Mouse (Mus musculus) yolk sac, embryonic 10.5 days (tissue): ENCODE results near the gene Art5.

Experiments used
- DNase-seq: peaks from one replicate; pipeline ENCODE4 v3.0.0-alpha.2; 2017; ENCODE audit warnings: low spot score

The Art5 gene

DNA sequence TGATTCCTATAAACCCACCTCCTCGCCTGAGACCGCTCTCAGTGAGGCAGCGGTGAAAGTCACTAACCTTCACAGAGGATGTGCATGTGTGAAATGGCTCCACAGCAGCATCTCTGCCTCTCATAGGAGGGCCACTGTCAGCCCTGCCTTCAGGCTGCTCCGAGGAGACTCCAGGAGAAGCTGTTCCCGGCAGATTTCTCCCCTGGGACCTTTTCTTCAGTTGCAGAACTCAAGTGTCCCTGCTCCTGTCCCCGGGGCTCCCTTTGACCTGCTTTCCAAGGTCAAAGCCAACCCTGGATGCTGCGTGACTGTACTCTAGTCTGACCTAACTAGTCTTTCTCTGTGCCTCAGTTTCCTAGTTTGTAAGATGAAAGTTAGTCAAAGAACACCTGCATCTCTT lies at the start of gene Art5:
Gene Art5, minus strand, starts transcription at position 319 of the 400 bp plus-strand sequence.
- no peak for DNase-seq

GRCm38 (mm10) chr7:102153691-102154090 lies 44.4 kb upstream of the Art5 start:
- no peak for DNase-seq

DNA sequence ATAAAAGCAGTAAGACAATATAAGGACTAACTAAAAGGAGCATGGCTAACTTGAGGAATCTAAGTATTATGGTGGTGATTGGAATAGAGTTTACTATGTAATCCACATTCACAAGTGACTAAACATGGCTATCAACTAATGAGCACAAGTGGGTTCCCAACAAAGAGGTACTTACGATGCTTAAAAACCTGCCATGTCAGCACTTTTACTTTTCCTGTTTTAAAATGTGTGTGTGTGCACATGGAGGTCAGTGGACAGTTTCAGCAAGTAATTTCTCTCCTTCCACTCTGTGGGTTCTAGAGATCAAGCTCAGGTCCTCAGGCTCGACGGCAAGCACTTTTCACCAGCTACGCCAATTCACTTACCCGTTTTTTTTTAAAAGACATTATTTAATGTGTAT lies 28.6 kb upstream of the Art5 start:
- DNase-seq, result no peak

GRCm38 (mm10) chr7:102137464-102137863 lies 28.2 kb upstream of the Art5 start:
- no peak for DNase-seq

- DNase-seq, result peak; percentile 66
Measured at GRCm38 (mm10) chr7:102132395-102132794, 23.1 kb upstream of the Art5 start.

DNA sequence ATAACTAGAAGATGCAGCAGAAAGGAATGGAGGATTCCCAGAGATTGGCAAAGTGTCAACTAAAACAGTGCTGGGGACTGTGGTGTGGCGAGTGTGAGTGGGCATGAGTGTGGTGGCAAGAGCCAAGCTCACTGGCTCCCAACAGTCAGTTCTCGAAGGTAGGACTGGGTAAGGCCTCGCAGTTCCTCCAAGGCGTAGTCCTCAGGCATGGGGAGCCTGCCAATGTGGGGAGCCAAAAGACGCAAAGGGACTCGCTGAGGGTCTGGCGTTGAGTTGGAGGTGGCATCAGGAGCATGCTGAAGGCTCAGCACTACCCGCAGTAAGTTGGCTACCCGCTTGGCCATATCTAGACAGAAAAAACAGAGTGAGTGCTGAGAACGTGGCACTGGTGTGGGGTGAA lies 11.0 kb upstream of the Art5 start:
- no peak for DNase-seq

DNA sequence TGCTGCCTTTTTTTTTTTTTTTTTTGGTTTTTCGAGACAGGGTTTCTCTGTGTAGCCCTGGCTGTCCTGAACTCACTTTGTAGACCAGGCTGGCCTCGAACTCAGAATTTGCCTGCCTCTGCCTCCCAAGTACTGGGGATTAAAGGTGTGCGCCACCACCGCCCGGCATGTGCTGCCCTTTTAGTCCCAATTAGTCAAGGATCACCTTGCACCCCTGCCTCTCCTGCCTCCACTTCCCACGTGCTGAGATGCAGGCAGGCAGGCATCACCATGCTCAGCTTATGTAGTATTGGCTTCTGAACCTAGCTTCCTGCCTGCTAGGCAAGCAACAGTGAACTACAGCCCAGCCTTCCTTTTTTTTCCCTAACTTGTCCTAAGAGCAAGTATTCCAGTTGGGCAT lies 8.1 kb upstream of the Art5 start:
- no peak for DNase-seq

GRCm38 (mm10) chr7:102116579-102117331 lies 7.5 kb upstream of the Art5 start, which contains the start of gene Chrna10:
Chrna10 (minus strand) TSS chr7:102116828.
- DNase-seq, result no peak

GRCm38 (mm10) chr7:102113151-102113729 lies 4.0 kb upstream of the Art5 start:
- no peak for DNase-seq

- DNase-seq, result no peak
Measured at GRCm38 (mm10) chr7:102109746-102110145, 457 bp upstream of the Art5 start.

- DNase-seq, result no peak
Measured at GRCm38 (mm10) chr7:102108206-102108605, 1.1 kb downstream of the Art5 start.

DNA sequence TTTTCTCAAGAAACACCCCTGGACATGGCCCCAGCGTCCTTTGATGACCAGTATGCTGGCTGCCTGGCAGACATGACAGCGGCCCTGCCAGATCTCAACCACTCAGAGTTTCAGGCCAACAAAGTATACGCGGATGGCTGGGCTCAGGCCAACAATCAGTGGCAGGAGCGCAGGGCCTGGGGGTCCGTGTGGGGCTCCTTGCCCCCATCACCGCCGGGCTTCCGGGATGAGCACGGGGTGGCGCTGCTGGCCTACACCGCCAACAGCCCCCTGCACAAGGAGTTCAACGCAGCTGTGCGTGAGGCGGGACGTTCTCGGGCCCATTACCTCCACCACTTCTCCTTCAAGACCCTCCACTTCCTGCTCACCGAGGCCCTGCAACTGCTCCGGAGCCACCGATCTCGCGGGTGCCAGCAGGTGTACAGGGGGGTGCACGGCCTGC lies 2.6 kb downstream of the Art5 start:
- DNase-seq, result no peak

GRCm38 (mm10) chr7:102104126-102104525 lies 5.2 kb downstream of the Art5 start:
- no peak for DNase-seq

DNA sequence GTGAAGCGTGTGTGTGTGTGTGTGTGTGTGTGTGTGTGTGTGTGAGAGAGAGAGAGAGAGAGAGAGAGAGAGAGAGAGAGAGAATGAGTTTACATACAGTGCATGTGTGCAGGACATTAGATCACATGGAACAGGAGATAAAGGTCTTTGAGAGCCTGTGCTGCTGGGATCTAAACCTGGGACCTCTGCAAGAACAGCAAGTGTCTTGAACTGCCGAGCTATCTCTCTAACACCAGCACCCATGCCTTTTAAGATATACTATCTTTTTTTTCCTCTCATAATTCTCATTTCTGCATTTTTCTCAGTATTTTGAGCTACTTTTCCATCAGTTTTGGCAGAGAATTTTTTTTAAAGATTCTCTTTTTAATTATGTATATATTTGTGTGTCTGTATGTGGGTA lies 5.7 kb downstream of the Art5 start:
- no peak for DNase-seq

- DNase-seq, result no peak
Measured at GRCm38 (mm10) chr7:102102696-102103095, 6.6 kb downstream of the Art5 start.

DNA sequence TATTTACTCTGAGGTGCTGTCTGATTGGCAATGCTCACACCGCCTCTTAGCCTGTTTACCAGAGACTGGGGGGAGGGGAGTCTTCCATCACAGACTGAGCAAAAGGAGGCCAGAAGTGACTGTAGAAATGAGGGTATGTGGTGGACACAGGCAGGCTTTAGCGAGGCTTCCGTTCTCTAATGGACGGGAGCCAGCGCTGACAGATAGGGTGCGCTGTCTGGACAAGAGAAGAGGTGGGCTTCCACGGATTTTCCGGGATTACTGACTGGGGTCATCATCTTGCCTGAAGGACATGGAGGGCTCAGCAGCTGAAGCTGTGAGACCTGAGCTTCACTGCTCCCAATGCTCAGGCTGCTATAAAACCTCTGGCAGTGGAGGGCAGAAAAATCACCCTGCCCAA lies 7.0 kb downstream of the Art5 start:
- DNase-seq, result no peak

DNA sequence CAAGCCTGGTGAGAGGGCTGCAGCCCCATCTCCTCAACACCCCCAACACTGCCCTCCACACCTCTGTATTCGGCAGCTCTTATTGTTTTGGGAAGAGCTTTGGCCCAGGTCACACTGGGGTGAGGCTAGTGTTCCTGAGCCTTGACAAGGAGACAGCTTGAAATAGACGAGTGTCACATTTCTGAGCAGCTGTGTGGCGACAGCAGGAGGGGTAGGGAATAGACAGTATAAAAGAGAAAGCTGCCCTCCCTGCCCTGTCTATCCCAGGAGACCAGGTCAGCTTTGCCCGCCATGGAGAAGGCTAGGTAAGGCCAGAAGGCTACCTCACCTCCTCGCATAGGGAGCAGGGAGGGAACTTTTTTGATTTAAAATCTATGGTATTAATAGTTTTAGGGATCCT lies 7.8 kb downstream of the Art5 start, which contains the start of gene Art1:
Gene Art1, plus strand, starts transcription at position 257 of the 400 bp plus-strand sequence.
- no peak for DNase-seq

GRCm38 (mm10) chr7:102100868-102101267 lies 8.4 kb downstream of the Art5 start:
- DNase-seq, result no peak

DNA sequence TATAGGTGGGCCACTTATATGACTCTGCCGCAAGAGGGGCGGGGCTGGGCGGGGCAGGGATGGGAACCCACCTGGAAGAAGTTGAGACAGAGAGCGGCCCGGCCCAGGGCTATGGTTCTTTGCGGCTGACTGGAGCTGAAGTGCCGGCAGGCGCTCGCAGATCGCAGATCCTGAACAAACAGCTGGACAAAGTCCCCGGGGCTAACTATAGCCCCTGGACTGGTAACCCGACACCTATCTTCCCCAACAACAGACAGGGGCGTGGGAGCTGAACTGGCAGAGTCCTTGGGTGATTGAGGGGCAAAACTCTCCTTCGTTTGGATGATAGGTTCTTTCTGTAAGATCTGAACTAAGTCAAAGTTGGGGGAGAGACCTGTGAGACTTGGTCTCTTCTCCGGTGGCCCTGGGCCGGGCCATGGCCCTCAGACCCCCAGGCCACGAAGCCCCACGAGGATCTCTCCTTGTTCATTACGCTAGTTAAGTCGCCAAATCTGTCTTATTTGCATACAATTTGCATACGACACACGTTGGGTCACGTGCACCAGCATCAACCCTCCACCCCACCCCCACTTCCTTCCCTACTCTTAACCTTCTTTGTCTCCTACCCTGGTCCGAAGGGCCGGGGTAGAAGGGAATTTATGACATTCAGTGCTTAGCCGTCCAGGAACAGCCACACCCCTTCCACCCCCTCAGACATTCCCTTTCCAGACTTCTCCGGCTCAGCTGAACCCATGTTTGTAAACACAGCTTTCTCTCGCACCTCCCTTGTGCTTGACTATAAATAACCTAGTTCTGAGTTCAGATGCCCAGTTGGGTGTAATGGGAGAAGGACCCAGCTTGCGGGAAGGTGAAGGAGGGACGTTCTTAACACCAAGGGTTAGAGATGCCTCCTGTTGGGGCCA lies 9.3 kb downstream of the Art5 start:
- peak; percentile 56 for DNase-seq

- DNase-seq, result no peak
Measured at GRCm38 (mm10) chr7:102087336-102087735, 22.0 kb downstream of the Art5 start.

GRCm38 (mm10) chr7:102084041-102084696 lies 25.1 kb downstream of the Art5 start:
- no peak for DNase-seq

GRCm38 (mm10) chr7:102082816-102083215 lies 26.5 kb downstream of the Art5 start, which contains the start of gene Trpc2:
Trpc2 (plus strand) TSS chr7:102083116.
- no peak for DNase-seq
